ENCODE assay signal across 22 mouse cellular contexts in the genomic region with DNA sequence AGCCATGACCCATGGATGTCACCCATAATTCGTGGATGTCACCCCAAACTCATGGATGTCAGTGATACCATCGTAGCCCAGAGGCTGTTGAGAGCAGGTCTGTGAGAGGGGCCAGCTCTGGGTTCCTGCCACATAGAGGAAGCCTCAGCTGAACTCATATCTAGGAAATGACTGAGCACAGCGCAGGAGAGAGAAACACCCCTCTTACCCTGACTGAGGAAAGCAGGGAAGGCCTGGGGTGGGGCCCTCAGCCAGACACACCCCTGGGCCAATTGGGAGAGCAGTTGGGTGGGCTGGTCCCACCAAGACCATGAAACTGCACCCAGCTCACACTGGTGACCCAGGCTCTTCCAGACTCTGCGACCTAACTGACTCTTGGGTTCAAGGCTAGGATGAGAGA. TPM values are rescaled to one million over a fixed set of nuclear protein-coding genes. Genes with fewer than 3 reads are reported as not detected.
A peak's percentile ranks its signal among the peaks of the same experiment; 100 is the strongest.
DNase-seq lines count a peak whose midpoint lies in the region; ATAC-seq and TF ChIP-seq lines count a peak whose summit lies in the region.
"Had no signal": no experiment of that assay in that cellular context is flagged by ENCODE, and none has a peak within 500 bp of the region (broad histone marks: within the 10 kb centered on the region; RNA-seq: fewer than 3 reads in every experiment).

A gene (plus strand): TSS at position 343 of the 400 bp plus-strand sequence.

- WGBS in embryonic facial prominence, embryonic 11.5 days = 79% methylated on average over 4 of the region's 4 CpGs
- WGBS in embryonic facial prominence, embryonic 10.5 days = 77% methylated on average over 4 of the region's 4 CpGs
- 74% methylated on average over 4 of the region's 4 CpGs for WGBS in lung, adult 2 months
- 25% methylated on average over 4 of the region's 4 CpGs for WGBS in liver, embryonic 15.5 days (ENCODE audit: insufficient replicate concordance)

- peak; percentile 42; the same call in 1 of the 2 replicates for ATAC-seq in embryonic facial prominence, embryonic 11.5 days (replicated peaks; ENCODE audit: insufficient number of reproducible peaks, low FRiP score, low TSS enrichment, low read depth)
- ATAC-seq in common myeloid progenitor, adult 5-6 weeks (replicated peaks; ENCODE audit: low read depth, poor library complexity, severe bottlenecking) = peak; percentile 50
- peak; percentile 54 for ATAC-seq in liver, embryonic 15.5 days (ENCODE audit: insufficient read depth)
- ATAC-seq: CD4-positive, CD25-positive, alpha-beta regulatory T cell, adult 4 months had no signal

- no peak within 1 kb of the TSS for H3K4me2 ChIP-seq in embryonic facial prominence, embryonic 11.5 days (ENCODE audit: low read depth, low read length)
- 0 out of 2 replicates have a peak within 1 kb of the TSS, but pooled peaks have one; percentile 0 for H3K4me2 ChIP-seq in liver, embryonic 15.5 days
- H3K4me2 ChIP-seq: embryonic facial prominence, embryonic 13.5 days had no signal

- DNase-seq in embryonic facial prominence, embryonic 11.5 days (ENCODE audit: low spot score) = no peak
- no peak for DNase-seq in embryonic facial prominence, embryonic 10.5 days (ENCODE audit: low spot score)
- DNase-seq in lung, adult 2 months = no peak
- DNase-seq in lung, postnatal 14 days = no peak
- DNase-seq in left cerebral cortex, postnatal 25 days (ENCODE audit: low spot score in 2 of 2) = no peak
- DNase-seq in adrenal gland, postnatal 25 days = no peak
- DNase-seq: gastrocnemius, postnatal 10 days; heart, adult 2 months; heart, postnatal 14 days; kidney, adult 8-10 months; kidney, postnatal 25 days; layer of hippocampus, adult 9-11 months; right cerebral cortex, postnatal 14 days; thymus, postnatal 36 days had no signal

- H3K9ac ChIP-seq in embryonic facial prominence, embryonic 11.5 days (replicated peaks; ENCODE audit: low read length) = no peak within 1 kb of the TSS
- H3K9ac ChIP-seq in liver, embryonic 15.5 days = no peak within 1 kb of the TSS
- H3K9ac ChIP-seq: embryonic facial prominence, embryonic 13.5 days had no signal

- H3K4me1 ChIP-seq in embryonic facial prominence, embryonic 11.5 days (ENCODE audit: control insufficient read depth, insufficient read depth, low read length) = no peaks in the 10 kb centered on the region
- H3K4me1 ChIP-seq in embryonic facial prominence, embryonic 10.5 days = peaks cover 16% of the 10 kb centered on the region
- H3K4me1 ChIP-seq in lung, adult 2 months (ENCODE audit: control insufficient read depth, insufficient read depth, low read length) = no peaks in the 10 kb centered on the region
- H3K4me1 ChIP-seq in liver, embryonic 15.5 days (replicated peaks) = peaks cover 49% of the 10 kb centered on the region
- H3K4me1 ChIP-seq: embryonic facial prominence, embryonic 13.5 days had no signal

- no peaks in the 10 kb centered on the region for H3K27me3 ChIP-seq in embryonic facial prominence, embryonic 11.5 days (ENCODE audit: control insufficient read depth, insufficient read depth, low read length)
- no peaks in the 10 kb centered on the region for H3K27me3 ChIP-seq in embryonic facial prominence, embryonic 10.5 days (replicated peaks; ENCODE audit: low read depth, poor library complexity, severe bottlenecking)
- H3K27me3 ChIP-seq in liver, embryonic 15.5 days = peaks cover 29% of the 10 kb centered on the region
- H3K27me3 ChIP-seq: embryonic facial prominence, embryonic 13.5 days had no signal

- H3K36me3 ChIP-seq in embryonic facial prominence, embryonic 11.5 days (replicated peaks; ENCODE audit: control insufficient read depth, insufficient read depth, low read depth, low read length) = no peaks in the 10 kb centered on the region
- H3K36me3 ChIP-seq in embryonic facial prominence, embryonic 10.5 days (replicated peaks) = no peaks in the 10 kb centered on the region
- H3K36me3 ChIP-seq in liver, embryonic 15.5 days (replicated peaks) = no peaks in the 10 kb centered on the region
- H3K36me3 ChIP-seq: embryonic facial prominence, embryonic 13.5 days; forebrain, embryonic 10.5 days; G1E had no signal

- intact Hi-C loops in left cerebral cortex, postnatal 25 days (cut with DNase I) = no loop called here

- no peak within 1 kb of the TSS for H3K27ac ChIP-seq in embryonic facial prominence, embryonic 11.5 days (replicated peaks; ENCODE audit: low read depth, low read length)
- no peak within 1 kb of the TSS for H3K27ac ChIP-seq in embryonic facial prominence, embryonic 10.5 days (replicated peaks)
- H3K27ac ChIP-seq in liver, embryonic 15.5 days (replicated peaks) = peak within 1 kb of the TSS; percentile 91
- H3K27ac ChIP-seq: embryonic facial prominence, embryonic 13.5 days; forebrain, embryonic 10.5 days; heart, adult 2 months; macrophage had no signal

- no peaks in the 10 kb centered on the region for H3K9me3 ChIP-seq in embryonic facial prominence, embryonic 11.5 days (replicated peaks; ENCODE audit: control insufficient read depth, low read length)
- H3K9me3 ChIP-seq in embryonic facial prominence, embryonic 10.5 days = no peaks in the 10 kb centered on the region
- no peaks in the 10 kb centered on the region for H3K9me3 ChIP-seq in liver, embryonic 15.5 days (replicated peaks)
- H3K9me3 ChIP-seq: embryonic facial prominence, embryonic 13.5 days; forebrain, embryonic 10.5 days; G1E had no signal

- TF ChIP-seq CTCF in lung, adult 2 months (IDR thresholded peaks at IDR 0.05; ENCODE audit: insufficient read depth, low read length) = no peak

- no peak within 1 kb of the TSS for H3K4me3 ChIP-seq in embryonic facial prominence, embryonic 11.5 days (ENCODE audit: low read depth, low read length)
- no peak within 1 kb of the TSS for H3K4me3 ChIP-seq in embryonic facial prominence, embryonic 10.5 days
- H3K4me3 ChIP-seq in lung, adult 2 months (replicated peaks; ENCODE audit: extremely low read depth, low read depth, low read length) = no peak within 1 kb of the TSS
- H3K4me3 ChIP-seq in liver, embryonic 15.5 days (replicated peaks) = no peak within 1 kb of the TSS
- H3K4me3 ChIP-seq: embryonic facial prominence, embryonic 13.5 days; forebrain, embryonic 10.5 days; heart, adult 2 months had no signal

- TF ChIP-seq POLR2A in lung, adult 2 months (IDR thresholded peaks at IDR 0.05; ENCODE audit: borderline replicate concordance, extremely low read depth, low read depth, low read length) = no peak

RNA-seq across cellular contexts. Expression of the gene that starts here (rescaled TPM):
- polyA plus RNA-seq in embryonic facial prominence, embryonic 11.5 days (2014; fragmentation: Nextera tagmentation; extraction: Ambion mirVana) = 5.2 and 6.6 TPM in 2 replicates
- 4.3 and 5.2 TPM in 2 replicates for polyA plus RNA-seq in embryonic facial prominence, embryonic 10.5 days (2016; fragmentation: Nextera tagmentation; extraction: Ambion mirVana)
- polyA plus RNA-seq in lung, adult 2 months (2012; rRNA removed) = 17.4 and 38.3 TPM in 2 replicates
- 2.0 TPM in 1 of 2 replicates, not detected in the other for total RNA-seq in common myeloid progenitor, adult 5-6 weeks (2017)
- polyA plus RNA-seq in liver, embryonic 15.5 days (2015; fragmentation: Nextera tagmentation; extraction: Ambion mirVana) = 23.9 and 26.9 TPM in 2 replicates
- not detected for total RNA-seq in left cerebral cortex, postnatal 25 days (2021)
- 0.73 TPM in 1 of 2 replicates, not detected in the other for total RNA-seq in adrenal gland, postnatal 25 days (2021)
- polyA plus RNA-seq: CD4-positive, CD25-positive, alpha-beta regulatory T cell, adult 4 months; frontal cortex, adult 2 months; G1E had no signal
